Mouse (Mus musculus): Measurements from ENCODE around the gene Gdf7.

Gdf7 gene

GRCm38 (mm10) chr12:8301841-8302431 is at the start of gene Gdf7:
Gene Gdf7, minus strand, starts transcription at chr12:8301954.
- DNase-seq (ENCODE audit: low read depth in 1 of 2, low spot score in 2 of 2), result no peak

GRCm38 (mm10) chr12:8351025-8351903 is 49.5 kb upstream of the Gdf7 start:
- peak in 1 of 2 experiments; percentile 20 for DNase-seq (ENCODE audit: low read depth in 1 of 2, low spot score in 2 of 2)

GRCm38 (mm10) chr12:8348733-8349513 is 47.2 kb upstream of the Gdf7 start:
- DNase-seq (ENCODE audit: low read depth in 1 of 2, low spot score in 2 of 2), result no peak

- no peak for DNase-seq (ENCODE audit: low read depth in 1 of 2, low spot score in 2 of 2)
Observed at GRCm38 (mm10) chr12:8347746-8348462, 46.1 kb upstream of the Gdf7 start.

- DNase-seq (ENCODE audit: low read depth in 1 of 2, low spot score in 2 of 2), result no peak
Observed at GRCm38 (mm10) chr12:8345539-8345938, 43.8 kb upstream of the Gdf7 start.

GRCm38 (mm10) chr12:8344897-8345296 is 43.1 kb upstream of the Gdf7 start:
- no peak for DNase-seq (ENCODE audit: low read depth in 1 of 2, low spot score in 2 of 2)

GRCm38 (mm10) chr12:8343381-8343780 is 41.6 kb upstream of the Gdf7 start:
- DNase-seq (ENCODE audit: low read depth in 1 of 2, low spot score in 2 of 2), result no peak

- DNase-seq (ENCODE audit: low read depth in 1 of 2, low spot score in 2 of 2), result no peak
Observed at GRCm38 (mm10) chr12:8341008-8341407, 39.3 kb upstream of the Gdf7 start.

- no peak for DNase-seq (ENCODE audit: low read depth in 1 of 2, low spot score in 2 of 2)
Observed at GRCm38 (mm10) chr12:8339591-8340319, 38.0 kb upstream of the Gdf7 start.

GRCm38 (mm10) chr12:8338918-8339317 is 37.2 kb upstream of the Gdf7 start:
- DNase-seq (ENCODE audit: low read depth in 1 of 2, low spot score in 2 of 2), result no peak

- no peak for DNase-seq (ENCODE audit: low read depth in 1 of 2, low spot score in 2 of 2)
Observed at GRCm38 (mm10) chr12:8338491-8338890, 36.7 kb upstream of the Gdf7 start.

GRCm38 (mm10) chr12:8337286-8338060 is 35.7 kb upstream of the Gdf7 start:
- no peak for DNase-seq (ENCODE audit: low read depth in 1 of 2, low spot score in 2 of 2)

- no peak for DNase-seq (ENCODE audit: low read depth in 1 of 2, low spot score in 2 of 2)
Observed at GRCm38 (mm10) chr12:8336601-8337285, 35.0 kb upstream of the Gdf7 start.

- no peak for DNase-seq (ENCODE audit: low read depth in 1 of 2, low spot score in 2 of 2)
Observed at GRCm38 (mm10) chr12:8335503-8335902, 33.7 kb upstream of the Gdf7 start.

GRCm38 (mm10) chr12:8334261-8334660 is 32.5 kb upstream of the Gdf7 start:
- no peak for DNase-seq (ENCODE audit: low read depth in 1 of 2, low spot score in 2 of 2)

- no peak for DNase-seq (ENCODE audit: low read depth in 1 of 2, low spot score in 2 of 2)
Observed at GRCm38 (mm10) chr12:8333617-8334016, 31.9 kb upstream of the Gdf7 start.

- no peak for DNase-seq (ENCODE audit: low read depth in 1 of 2, low spot score in 2 of 2)
Observed at GRCm38 (mm10) chr12:8332174-8332542, 30.4 kb upstream of the Gdf7 start.

GRCm38 (mm10) chr12:8331489-8332173 is 29.9 kb upstream of the Gdf7 start:
- no peak for DNase-seq (ENCODE audit: low read depth in 1 of 2, low spot score in 2 of 2)

- no peak for DNase-seq (ENCODE audit: low read depth in 1 of 2, low spot score in 2 of 2)
Observed at GRCm38 (mm10) chr12:8329236-8329635, 27.5 kb upstream of the Gdf7 start.

Data from monocyte, adult 2 months (primary cell).